Comparison of ENCODE assay signal across 10 mouse cellular contexts in the genomic region with DNA sequence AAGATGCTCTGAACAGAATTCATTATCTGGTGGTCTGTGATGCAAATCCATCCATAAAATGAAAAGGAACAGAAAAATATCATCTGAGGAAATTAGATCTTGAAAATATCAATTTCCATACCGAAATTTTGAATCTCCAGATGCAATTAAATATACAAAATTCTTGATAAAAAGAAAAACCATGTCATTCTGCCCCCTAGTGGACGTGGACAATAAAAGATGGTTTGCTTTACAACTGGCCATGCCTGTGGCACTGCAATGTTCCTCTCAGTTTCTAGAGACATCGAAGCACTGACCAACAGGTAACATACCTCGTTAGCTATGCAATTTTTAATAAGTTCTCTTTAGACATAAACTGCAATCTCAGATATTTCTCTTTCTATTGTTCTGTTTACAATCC.
A peak's percentile ranks its signal among the peaks of the same experiment; 100 is the strongest.
DNase-seq lines count a peak whose midpoint lies in the region; ATAC-seq and TF ChIP-seq lines count a peak whose summit lies in the region.
"Had no signal": no experiment of that assay in that cellular context is flagged by ENCODE, and none has a peak within 500 bp of the region (broad histone marks: within the 10 kb centered on the region; RNA-seq: fewer than 3 reads in every experiment).

No protein-coding gene starts in this region.

- no peaks in the 10 kb centered on the region for H3K4me1 ChIP-seq in forebrain, postnatal 0 days (ENCODE audit: insufficient read depth)
- no peaks in the 10 kb centered on the region for H3K4me1 ChIP-seq in forebrain, embryonic 14.5 days (ENCODE audit: control insufficient read depth, insufficient read depth, low read length)
- no peaks in the 10 kb centered on the region for H3K4me1 ChIP-seq in lung, postnatal 0 days (ENCODE audit: insufficient read depth, low read depth, low read length)
- no peaks in the 10 kb centered on the region for H3K4me1 ChIP-seq in embryonic facial prominence, embryonic 14.5 days (ENCODE audit: control insufficient read depth, insufficient read depth, low read length)
- H3K4me1 ChIP-seq: embryonic facial prominence, embryonic 13.5 days had no signal

- H3K36me3 ChIP-seq in forebrain, postnatal 0 days (ENCODE audit: insufficient read depth): no peaks in the 10 kb centered on the region
- no peaks in the 10 kb centered on the region for H3K36me3 ChIP-seq in forebrain, embryonic 14.5 days (ENCODE audit: control insufficient read depth, insufficient read depth, low read length)
- H3K36me3 ChIP-seq in lung, postnatal 0 days (ENCODE audit: insufficient read depth, low read length): no peaks in the 10 kb centered on the region
- H3K36me3 ChIP-seq in embryonic facial prominence, embryonic 14.5 days (ENCODE audit: control insufficient read depth, insufficient read depth, low read length): no peaks in the 10 kb centered on the region
- H3K36me3 ChIP-seq: embryonic facial prominence, embryonic 13.5 days had no signal

- in situ Hi-C loops in Patski (cut with MboI; ENCODE audit: low pct_unique_long_range_greater_than_20kb): no loop called here

- TF ChIP-seq CTCF in forebrain, postnatal 0 days (IDR thresholded peaks at IDR 0.05; ENCODE audit: low read depth): peak; percentile 30; the same call in 1 of the 2 replicates
- TF ChIP-seq CTCF in lung, postnatal 0 days (IDR thresholded peaks at IDR 0.05): peak; percentile 34
- peak; percentile 59 for TF ChIP-seq CTCF in Patski (IDR thresholded peaks at IDR 0.05)

- TF ChIP-seq EP300 in lung, postnatal 0 days (IDR thresholded peaks at IDR 0.05): no peak

- no peak overlapping the region for H3K9ac ChIP-seq in forebrain, postnatal 0 days
- no peak overlapping the region for H3K9ac ChIP-seq in forebrain, embryonic 14.5 days (ENCODE audit: low read length)
- H3K9ac ChIP-seq in lung, postnatal 0 days (replicated peaks; ENCODE audit: low read depth): no peak overlapping the region
- no peak overlapping the region for H3K9ac ChIP-seq in embryonic facial prominence, embryonic 14.5 days (ENCODE audit: low read depth, low read length)
- H3K9ac ChIP-seq: embryonic facial prominence, embryonic 13.5 days had no signal

- no peak overlapping the region for H3K4me3 ChIP-seq in forebrain, postnatal 0 days (ENCODE audit: low read depth, low read length)
- H3K4me3 ChIP-seq in forebrain, embryonic 14.5 days (ENCODE audit: low read depth, low read length): no peak overlapping the region
- H3K4me3 ChIP-seq in lung, postnatal 0 days (ENCODE audit: low read depth, low read length): no peak overlapping the region
- H3K4me3 ChIP-seq in embryonic facial prominence, embryonic 14.5 days (ENCODE audit: low read depth, low read length): no peak overlapping the region
- H3K4me3 ChIP-seq: embryonic facial prominence, embryonic 13.5 days had no signal

- WGBS in forebrain, postnatal 0 days: 53% methylated on average over 4 of the region's 4 CpGs
- 48% methylated on average over 4 of the region's 4 CpGs for WGBS in forebrain, embryonic 14.5 days
- 43% methylated on average over 4 of the region's 4 CpGs for WGBS in lung, postnatal 0 days
- WGBS in embryonic facial prominence, embryonic 14.5 days: 43% methylated on average over 4 of the region's 4 CpGs

- no peak overlapping the region for H3K4me2 ChIP-seq in forebrain, postnatal 0 days (ENCODE audit: low read depth)
- no peak overlapping the region for H3K4me2 ChIP-seq in forebrain, embryonic 14.5 days (ENCODE audit: low read length)
- no peak overlapping the region for H3K4me2 ChIP-seq in lung, postnatal 0 days (replicated peaks; ENCODE audit: low read depth, low read length)
- H3K4me2 ChIP-seq in embryonic facial prominence, embryonic 14.5 days (ENCODE audit: low read depth, low read length): no peak overlapping the region
- H3K4me2 ChIP-seq: embryonic facial prominence, embryonic 13.5 days had no signal

- CTCF ChIA-PET in Patski (lab: Charles Lee): no interaction called here

- H3K27me3 ChIP-seq in forebrain, postnatal 0 days (ENCODE audit: insufficient read depth, low read length): no peaks in the 10 kb centered on the region
- H3K27me3 ChIP-seq in forebrain, embryonic 14.5 days (replicated peaks; ENCODE audit: control insufficient read depth, insufficient read depth, low read length): no peaks in the 10 kb centered on the region
- no peaks in the 10 kb centered on the region for H3K27me3 ChIP-seq in lung, postnatal 0 days (replicated peaks; ENCODE audit: insufficient read depth, low read length)
- H3K27me3 ChIP-seq in Patski: no peaks in the 10 kb centered on the region
- no peaks in the 10 kb centered on the region for H3K27me3 ChIP-seq in embryonic facial prominence, embryonic 14.5 days (replicated peaks; ENCODE audit: control insufficient read depth, insufficient read depth, low read length)
- H3K27me3 ChIP-seq: embryonic facial prominence, embryonic 13.5 days had no signal

- no peak for ATAC-seq in forebrain, postnatal 0 days
- ATAC-seq in forebrain, embryonic 14.5 days: no peak
- no peak for ATAC-seq in lung, postnatal 0 days
- no peak for ATAC-seq in Patski
- no peak for ATAC-seq in embryonic facial prominence, embryonic 14.5 days (ENCODE audit: low read depth)

- POLR2A ChIA-PET in Patski (lab: Charles Lee): no interaction called here

- H3K27ac ChIP-seq in forebrain, postnatal 0 days (ENCODE audit: low read depth, low read length): no peak overlapping the region
- H3K27ac ChIP-seq in forebrain, embryonic 14.5 days (ENCODE audit: low read depth, low read length): no peak overlapping the region
- no peak overlapping the region for H3K27ac ChIP-seq in lung, postnatal 0 days (ENCODE audit: low read length)
- no peak overlapping the region for H3K27ac ChIP-seq in embryonic facial prominence, embryonic 14.5 days (replicated peaks; ENCODE audit: low read depth, low read length)
- H3K27ac ChIP-seq: embryonic facial prominence, embryonic 13.5 days; macrophage had no signal

- peak; percentile 14 for DNase-seq in forebrain, postnatal 0 days
- no peak for DNase-seq in forebrain, embryonic 14.5 days (ENCODE audit: low spot score)
- no peak for DNase-seq in lung, postnatal 0 days (ENCODE audit: low spot score)
- no peak for DNase-seq in lung, postnatal 25 days (ENCODE audit: low spot score)
- no peak for DNase-seq in Patski (ENCODE audit: low read depth, low spot score)
- peak; percentile 7 for DNase-seq in embryonic facial prominence, embryonic 14.5 days (ENCODE audit: low spot score)
- DNase-seq in spleen, postnatal 36 days (ENCODE audit: low spot score in 2 of 2): no peak
- DNase-seq in kidney, adult 9 months: no peak

- no peaks in the 10 kb centered on the region for H3K9me3 ChIP-seq in forebrain, postnatal 0 days (ENCODE audit: low read length)
- H3K9me3 ChIP-seq in forebrain, embryonic 14.5 days (replicated peaks; ENCODE audit: control insufficient read depth, low read length): no peaks in the 10 kb centered on the region
- H3K9me3 ChIP-seq in lung, postnatal 0 days (ENCODE audit: low read length): no peaks in the 10 kb centered on the region
- no peaks in the 10 kb centered on the region for H3K9me3 ChIP-seq in embryonic facial prominence, embryonic 14.5 days (ENCODE audit: control insufficient read depth, low read length)
- H3K9me3 ChIP-seq: embryonic facial prominence, embryonic 13.5 days had no signal

Comparison
In these comparisons a context has a peak if more than half of its experiments do, and no peak if none do; other contexts are left out.
1. DNase-seq: peak in forebrain, postnatal 0 days (single experiment) and embryonic facial prominence, embryonic 14.5 days (single experiment); none in forebrain, embryonic 14.5 days (single experiment), lung, postnatal 0 days (single experiment), lung, postnatal 25 days (single experiment), Patski (single experiment), spleen, postnatal 36 days (0 of 2) and kidney, adult 9 months (single experiment).
2. Peak in every context shown above with its lines, with median percentiles within 50 percentile points of each other: CTCF ChIP-seq.